Mouse (Mus musculus) stomach, postnatal 0 days (tissue): Measurements from ENCODE around the gene Naif1.

Experiments used
- CTCF ChIP-seq: IDR thresholded peaks from 2 replicates; pipeline ENCODE4 v1.5.1; 2016; ENCODE audit warnings: antibody characterized with exemption, low read depth, mild to moderate bottlenecking, moderate library complexity
- EP300 ChIP-seq: optimal IDR thresholded peaks from 2 replicates; pipeline ENCODE3; 2016; ENCODE audit warnings: antibody characterized with exemption

GRCm38 (mm10) chr2:32471681-32472061 is 21.4 kb downstream of the Naif1 start:
- peak; percentile 63 for TF ChIP-seq CTCF
- no peak for TF ChIP-seq EP300
